Mouse (Mus musculus): ENCODE data around the gene Gm13287.
A peak's percentile ranks its signal among the peaks of the same experiment; 100 is the strongest.
"Not testable (repeated sequence)": the region's sequence is repeated elsewhere in the genome, so short reads cannot be mapped to it uniquely, and the experiment has no call there.

Gene Gm13287

DNA sequence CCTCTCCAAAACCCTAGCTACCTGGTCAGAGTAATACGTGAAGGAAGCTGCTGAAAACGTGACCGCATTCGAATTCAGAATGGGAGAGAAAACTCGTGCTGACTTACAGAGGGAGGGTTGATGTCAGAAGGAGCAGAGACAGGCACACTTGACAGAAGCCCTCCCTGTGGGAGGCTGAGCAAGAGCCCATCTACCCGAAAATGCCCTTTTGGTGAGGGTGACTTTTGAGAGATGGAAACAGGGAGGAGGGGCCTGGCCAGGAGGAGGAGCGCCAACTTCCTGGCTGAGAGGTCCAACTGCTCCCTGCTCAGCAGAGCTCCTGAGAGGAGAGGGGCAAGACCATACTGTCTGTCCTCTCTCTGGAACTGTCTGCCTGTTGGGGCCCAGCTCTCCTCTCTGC is 3.7 kb upstream of the Gm13287 start, which contains the start of gene Gm13285:
TSS of gene Gm13285 (plus strand) at position 301 of the 400 bp plus-strand sequence.
- DNase-seq: not testable (repeated sequence)

DNA sequence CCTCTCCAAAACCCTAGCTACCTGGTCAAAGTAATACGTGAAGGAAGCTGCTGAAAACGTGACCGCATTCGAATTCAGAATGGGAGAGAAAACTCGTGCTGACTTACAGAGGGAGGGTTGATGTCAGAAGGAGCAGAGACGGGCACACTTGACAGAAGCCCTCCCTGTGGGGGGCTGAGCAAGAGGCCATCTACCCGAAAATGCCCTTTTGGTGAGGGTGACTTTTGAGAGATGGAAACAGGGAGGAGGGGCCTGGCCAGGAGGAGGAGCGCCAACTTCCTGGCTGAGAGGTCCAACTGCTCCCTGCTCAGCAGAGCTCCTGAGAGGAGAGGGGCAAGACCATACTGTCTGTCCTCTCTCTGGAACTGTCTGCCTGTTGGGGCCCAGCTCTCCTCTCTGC is 2.2 kb downstream of the Gm13287 start, which contains the start of gene Gm13288:
TSS of gene Gm13288 (plus strand) at position 301 of the 400 bp plus-strand sequence.
- not testable (repeated sequence) for DNase-seq

DNA sequence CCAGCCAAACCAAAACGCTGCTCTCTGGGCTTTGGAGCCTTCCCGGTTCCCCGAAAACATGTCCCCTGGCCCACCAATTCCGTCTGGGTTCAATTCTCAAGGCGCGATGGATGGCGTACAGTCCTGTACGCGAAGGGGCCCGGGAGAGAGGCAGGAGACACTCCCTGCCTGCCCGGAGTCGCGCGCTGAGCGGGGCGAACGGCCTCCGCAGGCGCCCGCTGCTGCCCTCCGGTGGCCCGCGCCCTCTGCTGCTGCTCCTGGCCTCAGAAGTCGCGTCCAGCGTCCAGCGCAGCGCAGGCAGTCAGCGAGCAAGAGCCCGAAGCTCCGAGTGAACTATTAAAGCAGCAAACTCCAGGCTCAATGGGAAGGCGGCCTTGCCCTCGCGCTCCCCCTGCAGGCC is 2.7 kb downstream of the Gm13287 start:
- not testable (repeated sequence) for DNase-seq

DNA sequence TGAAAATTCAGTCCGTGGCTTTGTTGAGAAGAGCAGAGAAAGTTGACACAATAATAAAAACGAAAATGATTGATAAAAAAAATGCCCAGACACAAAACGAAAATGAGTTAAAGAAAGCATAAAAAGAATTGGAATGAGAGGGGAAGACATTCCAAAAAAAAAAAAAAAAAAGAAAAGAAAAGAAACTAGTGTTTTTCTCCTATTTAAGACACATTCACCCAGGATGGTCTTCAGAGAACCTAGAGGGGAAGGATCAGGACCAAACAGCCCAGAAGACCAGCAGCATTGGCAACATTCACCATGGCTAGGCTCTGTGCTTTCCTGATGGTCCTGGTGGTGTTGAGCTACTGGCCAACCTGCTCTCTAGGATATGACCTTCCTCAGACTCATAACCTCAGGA is 12.9 kb downstream of the Gm13287 start, which contains the start of gene Ifna7:
TSS of gene Ifna7 (plus strand) at position 301 of the 400 bp plus-strand sequence.
- no peak for DNase-seq

DNA sequence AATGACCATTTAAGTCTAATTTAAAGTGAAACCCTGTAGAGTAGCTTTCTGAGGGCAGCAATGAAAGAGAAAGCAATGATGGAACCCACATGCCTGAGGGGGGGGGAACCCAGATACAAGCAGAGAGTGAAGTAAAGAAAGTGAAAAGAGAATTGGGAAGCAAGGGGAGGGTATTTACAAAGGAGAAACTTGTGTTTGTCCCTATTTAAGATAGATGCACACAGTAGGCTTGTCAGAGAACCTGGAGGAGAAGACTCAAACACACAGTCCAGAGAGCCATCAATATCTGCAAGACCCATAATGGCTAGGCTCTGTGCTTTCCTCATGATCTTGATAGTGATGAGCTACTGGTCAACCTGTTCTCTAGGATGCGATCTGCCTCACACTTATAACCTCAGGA is 16.6 kb downstream of the Gm13287 start, which contains the start of gene Ifna11:
TSS of gene Ifna11 (plus strand) at position 301 of the 400 bp plus-strand sequence.
- DNase-seq: no peak

DNA sequence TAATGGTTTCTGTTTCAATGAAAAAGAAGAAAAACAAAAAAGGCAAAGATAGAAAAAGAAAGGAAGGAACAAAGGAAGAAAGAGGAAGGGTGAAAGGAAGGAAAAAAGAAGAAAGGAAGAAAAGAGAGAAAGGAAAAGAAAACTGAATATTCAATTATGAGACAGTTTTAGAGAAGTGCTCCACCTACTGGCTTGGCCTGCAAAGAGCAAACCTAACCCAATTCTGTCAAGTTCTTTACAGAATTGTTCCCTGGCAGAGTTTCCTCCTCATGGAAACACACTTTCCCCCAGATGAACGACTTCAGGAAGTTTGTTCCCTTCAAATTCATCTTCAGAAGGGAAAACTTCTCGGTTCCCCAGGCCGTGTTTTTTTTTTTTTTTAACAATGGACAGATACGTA is 19.9 kb downstream of the Gm13287 start:
- DNase-seq: peak; percentile 21

DNA sequence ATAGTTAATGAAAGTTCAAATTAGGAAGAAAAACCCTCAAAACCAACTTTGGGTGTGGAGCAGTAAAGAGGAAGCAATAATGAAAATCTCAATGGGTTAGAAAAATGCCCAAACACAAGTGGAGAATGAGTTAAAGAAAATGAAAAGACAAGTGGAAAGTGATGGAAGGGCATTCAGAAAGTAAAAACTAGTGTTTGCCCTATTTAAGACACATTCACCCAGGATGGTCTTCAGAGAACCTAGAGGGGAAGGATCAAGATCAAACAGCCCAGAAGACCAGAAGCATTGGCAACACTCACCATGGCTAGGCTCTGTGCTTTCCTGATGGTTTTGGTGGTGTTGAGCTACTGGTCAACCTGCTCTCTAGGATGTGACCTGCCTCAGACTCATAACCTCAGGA is 24.1 kb downstream of the Gm13287 start, which contains the start of gene Ifna6:
TSS of gene Ifna6 (plus strand) at position 301 of the 400 bp plus-strand sequence.
- not testable (repeated sequence) for DNase-seq

DNA sequence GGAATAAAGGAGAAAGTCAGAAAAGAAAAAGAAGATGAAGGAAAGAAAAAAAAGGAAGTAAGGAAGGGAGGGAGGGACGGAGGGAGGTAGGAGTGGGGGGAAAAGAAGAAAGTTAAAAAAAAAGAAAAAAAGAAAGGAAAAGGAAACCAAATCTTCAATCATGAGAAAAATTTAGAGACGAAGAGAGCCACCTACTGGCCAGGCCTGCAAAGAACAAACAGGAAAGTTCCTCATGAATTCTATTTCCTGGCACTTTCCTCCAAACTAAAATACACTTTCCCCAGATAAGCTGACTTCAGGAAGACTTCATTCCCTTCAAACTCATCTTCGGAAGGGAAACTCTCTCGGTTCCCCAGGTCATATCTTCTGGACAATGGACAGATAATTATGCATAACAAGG is 27.5 kb downstream of the Gm13287 start:
- peak; percentile 53 for DNase-seq

DNA sequence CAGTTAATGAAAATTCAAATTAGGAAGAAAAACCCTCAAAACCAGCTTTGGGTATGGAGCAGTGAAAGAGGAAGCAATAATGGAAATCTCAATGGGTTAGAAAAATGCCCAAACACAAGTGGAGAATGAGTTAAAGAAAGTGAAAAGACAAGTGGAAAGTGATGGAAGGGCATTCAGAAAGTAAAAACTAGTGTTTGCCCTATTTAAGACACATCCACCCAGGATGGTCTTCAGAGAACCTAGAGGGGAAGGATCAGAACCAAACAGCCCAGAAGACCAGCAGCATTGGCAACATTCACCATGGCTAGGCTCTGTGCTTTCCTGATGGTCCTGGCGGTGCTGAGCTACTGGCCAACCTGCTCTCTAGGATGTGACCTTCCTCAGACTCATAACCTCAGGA is 32.2 kb downstream of the Gm13287 start, which contains the start of gene Ifna5:
TSS of gene Ifna5 (plus strand) at position 301 of the 400 bp plus-strand sequence.
- not testable (repeated sequence) for DNase-seq

DNA sequence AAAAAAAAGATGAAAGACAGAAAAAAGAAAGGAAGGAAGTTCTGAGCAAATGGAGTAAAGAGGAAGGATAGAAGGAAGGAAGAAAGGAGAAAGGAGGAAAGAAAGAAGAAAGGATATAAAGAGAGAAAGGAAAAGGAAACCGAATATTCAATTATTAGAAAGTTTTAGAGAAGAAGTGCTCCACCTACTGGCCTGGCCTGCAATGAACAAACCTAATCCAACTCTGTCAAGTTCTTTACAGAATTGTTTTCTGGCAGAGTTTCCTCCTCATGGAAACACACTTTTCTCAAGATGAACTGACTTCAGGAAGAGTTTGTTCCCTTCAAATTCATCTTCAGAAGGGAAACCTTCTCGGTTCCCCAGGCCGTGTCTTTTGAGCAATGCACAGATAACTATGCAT is 35.8 kb downstream of the Gm13287 start:
- DNase-seq: peak; percentile 12

DNA sequence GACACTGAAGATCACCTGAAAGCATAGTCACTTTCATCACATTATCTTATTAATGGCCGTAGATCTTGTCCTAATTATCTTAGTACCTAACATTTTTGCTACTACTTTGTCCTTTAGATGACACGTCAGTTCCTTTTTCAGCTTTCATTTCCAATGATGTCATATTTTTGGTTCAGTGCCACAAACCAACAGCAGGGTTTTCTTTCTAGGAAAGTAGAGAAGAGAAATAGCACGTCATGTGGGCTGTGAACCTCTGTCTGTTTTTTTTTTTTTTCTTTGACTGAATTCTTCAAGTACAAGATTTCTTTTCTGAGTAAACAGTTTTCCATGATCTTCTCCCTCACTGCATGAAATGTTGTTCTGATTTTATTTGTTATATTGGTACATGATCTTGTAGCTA is 37.0 kb downstream of the Gm13287 start:
- DNase-seq: no peak

DNA sequence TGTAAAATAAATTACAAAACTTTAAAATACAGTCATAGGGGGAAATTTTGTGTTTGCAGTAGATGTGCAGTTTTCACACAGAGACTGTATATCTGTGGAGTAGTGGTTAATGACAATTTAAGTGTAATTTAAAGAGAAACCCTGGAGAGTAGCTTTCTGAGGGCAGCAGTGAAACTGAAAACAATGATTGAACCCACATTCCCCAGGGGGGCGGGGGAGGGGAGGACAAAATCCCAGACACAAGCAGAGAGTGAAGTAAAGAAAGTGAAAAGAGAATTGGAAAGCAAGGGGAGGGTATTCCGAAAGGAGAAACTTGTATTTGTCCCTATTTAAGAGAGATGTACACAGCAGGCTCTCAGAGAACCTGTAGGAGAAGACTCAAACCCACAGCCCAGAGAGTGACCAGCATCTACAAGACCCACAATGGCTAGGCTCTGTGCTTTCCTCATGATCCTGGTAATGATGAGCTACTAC is 38.4 kb downstream of the Gm13287 start, which contains the start of gene Ifna4:
TSS of gene Ifna4 (plus strand) at position 424 of the 474 bp plus-strand sequence.
- DNase-seq: no peak

DNA sequence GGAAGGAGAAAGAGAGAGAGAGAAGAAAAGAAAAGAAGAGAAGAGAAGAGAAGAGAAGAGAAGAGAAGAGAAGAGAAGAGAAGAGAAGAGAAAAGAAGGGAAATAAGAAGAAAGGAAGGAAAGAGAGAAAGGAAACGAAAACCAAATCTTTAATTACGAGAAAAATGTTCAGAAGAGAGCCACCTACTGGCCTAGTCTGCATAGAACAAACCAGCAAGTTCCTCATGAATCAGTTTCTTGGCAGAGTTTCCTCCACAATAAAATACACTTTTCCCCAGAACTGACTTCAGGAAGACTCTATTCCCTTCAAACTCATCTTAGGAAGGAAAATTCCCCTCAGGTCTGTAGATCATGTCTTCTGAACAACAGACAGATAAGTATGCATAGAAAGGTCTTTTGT is 42.3 kb downstream of the Gm13287 start:
- DNase-seq: no peak

DNA sequence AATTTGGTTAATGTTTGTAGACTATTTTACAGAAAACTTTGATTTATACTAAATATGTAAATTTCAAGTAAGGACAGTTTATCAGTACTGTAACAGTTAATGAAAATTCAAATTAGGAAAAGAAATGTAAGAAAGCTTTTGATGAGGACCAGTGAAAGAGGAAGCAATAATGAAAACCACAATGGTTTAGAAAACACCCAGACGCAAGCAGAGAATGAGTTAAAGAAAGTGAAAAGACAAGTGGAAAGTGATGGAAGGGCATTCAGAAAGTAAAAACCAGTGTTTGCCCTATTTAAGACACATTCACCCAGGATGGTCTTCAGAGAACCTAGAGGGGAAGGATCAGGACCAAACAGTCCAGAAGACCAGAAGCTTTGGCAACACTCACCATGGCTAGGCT is 46.6 kb downstream of the Gm13287 start, which contains the start of gene Ifna1:
TSS of gene Ifna1 (plus strand) at position 390 of the 400 bp plus-strand sequence.
- DNase-seq: no peak

DNA sequence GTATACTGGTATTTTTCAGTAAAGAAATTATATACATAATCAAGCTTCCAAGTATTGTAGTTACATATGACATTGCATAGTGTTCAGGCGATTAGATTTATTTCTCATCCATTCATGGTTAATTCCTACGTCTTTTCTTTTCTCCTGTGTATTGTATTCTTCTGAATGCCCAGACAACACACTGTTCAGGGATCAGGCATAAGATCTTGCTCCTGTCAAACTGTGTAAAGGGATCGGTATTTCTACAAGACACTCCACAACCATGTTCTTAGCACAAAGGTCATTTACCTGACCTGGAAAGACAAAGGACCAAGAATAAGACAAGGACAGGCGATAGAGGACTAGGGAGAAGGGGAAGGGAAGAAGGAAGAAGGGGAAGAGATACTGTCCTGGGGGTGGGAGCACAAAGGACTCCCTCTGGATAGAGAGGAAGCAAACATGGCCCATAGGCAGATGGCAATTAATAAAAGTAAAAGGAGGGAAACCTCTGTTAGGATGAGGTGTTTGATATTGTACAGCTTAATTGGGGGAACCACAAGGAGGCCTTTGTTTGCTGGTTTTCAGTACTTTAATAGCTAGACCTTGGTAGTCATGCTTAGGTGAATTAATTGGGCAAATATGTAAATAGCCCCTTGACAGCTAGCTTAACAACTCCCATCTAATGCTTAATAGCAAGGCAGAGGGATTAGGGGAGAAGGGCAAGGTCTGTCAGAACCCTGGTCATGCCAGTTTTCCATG is 48.1 kb downstream of the Gm13287 start:
- DNase-seq: no peak

Measured in right cerebral cortex, postnatal 4 days (tissue).